Mouse (Mus musculus) hindbrain, embryonic 16.5 days (tissue): ENCODE measurements at regions not wholly inside any gene's neighbourhood (a gene's known extent, or its start where the extent isn't known, plus 50 kb on each side); places are given as distances from the start of the nearest gene placed in this dataset.

Experiments used
- ATAC-seq: fragments of 200-750 bp; cut with Nextera tagmentation; 2 replicates; pipeline ENCODE4 v1.8.0; 2017; ENCODE audit warnings: moderate TSS enrichment, moderate library complexity
- H3K27ac ChIP-seq: fragments of 300-500 bp; sonication (generic); 2 replicates; pipeline ENCODE4 v1.5.1; 2014; ENCODE audit warnings: low read depth, mild to moderate bottlenecking, control low read depth, low read length, moderate library complexity
- H3K27me3 ChIP-seq: fragments of 300-500 bp; sonication (generic); replicated peaks from 2 replicates; pipeline ENCODE4 v1.6.1; 2014; ENCODE audit warnings: low read length; ENCODE audit not compliant: control insufficient read depth, insufficient read depth
- H3K36me3 ChIP-seq: fragments of 300-500 bp; sonication (generic); 2 replicates; pipeline ENCODE4 v1.6.1; 2014; ENCODE audit warnings: mild to moderate bottlenecking, low read length, moderate library complexity, mixed read lengths; ENCODE audit not compliant: control insufficient read depth, insufficient read depth
- H3K4me1 ChIP-seq: fragments of 300-500 bp; sonication (generic); 2 replicates; pipeline ENCODE4 v1.6.1; 2014; ENCODE audit warnings: low read depth, low read length; ENCODE audit not compliant: control insufficient read depth, insufficient read depth
- H3K4me2 ChIP-seq: fragments of 300-500 bp; sonication (generic); 2 replicates; pipeline ENCODE4 v1.6.1; 2014; ENCODE audit warnings: mild to moderate bottlenecking, low read length, control low read depth, moderate library complexity
- H3K4me3 ChIP-seq: fragments of 300-500 bp; sonication (generic); 2 replicates; pipeline ENCODE4 v1.5.1; 2014; ENCODE audit warnings: mild to moderate bottlenecking, low read length, control low read depth, moderate library complexity
- H3K9ac ChIP-seq: fragments of 300-500 bp; sonication (generic); 2 replicates; pipeline ENCODE4 v1.6.1; 2014; ENCODE audit warnings: low read depth, mild to moderate bottlenecking, control low read depth, low read length, moderate library complexity
- H3K9me3 ChIP-seq: fragments of 300-500 bp; sonication (generic); 2 replicates; pipeline ENCODE4 v1.6.1; 2014; ENCODE audit warnings: mild to moderate bottlenecking, low read length, moderate library complexity; ENCODE audit not compliant: control insufficient read depth
- WGBS: fragments of 180-500 bp; shearing (Covaris S2); extraction: QIAGEN DNeasy Blood & Tissue Kit; methylation state at CpG from one replicate; pipeline ENCODE4 v1.1.7; 2014; 5-methylcytosine and 5-hydroxymethylcytosine counted together

GRCm38 (mm10) chr4:39695236-39695635 lies 245.1 kb downstream of the 1700009N14Rik start:
- Histone ChIP-seq H3K4me2 (no peak overlapping the region), H3K4me3 (no peak overlapping the region), H3K9ac (no peak overlapping the region), H3K4me1 (no peaks in the 10 kb centered on the region), H3K27ac (no peak overlapping the region), H3K9me3 (no peaks in the 10 kb centered on the region), H3K36me3 (no peaks in the 10 kb centered on the region), H3K27me3 (no peaks in the 10 kb centered on the region)
- ATAC-seq = no peak
- 12% methylated on average over 4 of the region's 4 CpGs for WGBS

GRCm38 (mm10) chr4:39697565-39697964 lies 247.5 kb downstream of the 1700009N14Rik start:
- no peak overlapping the region for H3K4me2 ChIP-seq
- H3K27ac ChIP-seq = no peak overlapping the region
- 32% methylated on average over 5 of the region's 5 CpGs for WGBS
- no peaks in the 10 kb centered on the region for H3K4me1 ChIP-seq
- H3K36me3 ChIP-seq = no peaks in the 10 kb centered on the region
- no peak overlapping the region for H3K4me3 ChIP-seq
- 0 out of 2 replicates have a peak, but pooled peaks have one; percentile 63 for ATAC-seq
- no peaks in the 10 kb centered on the region for H3K27me3 ChIP-seq
- H3K9me3 ChIP-seq = no peaks in the 10 kb centered on the region
- no peak overlapping the region for H3K9ac ChIP-seq

GRCm38 (mm10) chr4:39699347-39699746 lies 249.3 kb downstream of the 1700009N14Rik start:
- no peak for ATAC-seq
- Histone ChIP-seq H3K36me3 (no peaks in the 10 kb centered on the region), H3K27ac (no peak overlapping the region), H3K4me3 (no peak overlapping the region), H3K27me3 (no peaks in the 10 kb centered on the region), H3K9ac (no peak overlapping the region), H3K4me1 (no peaks in the 10 kb centered on the region), H3K4me2 (no peak overlapping the region), H3K9me3 (no peaks in the 10 kb centered on the region)
- 81% methylated on average over 2 of the region's 2 CpGs for WGBS

- Histone ChIP-seq H3K9me3 (no peaks in the 10 kb centered on the region), H3K4me2 (no peak overlapping the region), H3K36me3 (no peaks in the 10 kb centered on the region), H3K9ac (no peak overlapping the region), H3K27ac (no peak overlapping the region), H3K4me3 (no peak overlapping the region), H3K27me3 (no peaks in the 10 kb centered on the region), H3K4me1 (no peaks in the 10 kb centered on the region)
- no peak for ATAC-seq
- 93% methylated on average over 6 of the region's 6 CpGs for WGBS
Measured at GRCm38 (mm10) chr4:39717477-39717876, 267.4 kb downstream of the 1700009N14Rik start.

- 74% methylated on average over 7 of the region's 7 CpGs for WGBS
- Histone ChIP-seq H3K9ac (no peak overlapping the region), H3K4me1 (no peaks in the 10 kb centered on the region), H3K4me2 (no peak overlapping the region), H3K4me3 (no peak overlapping the region), H3K36me3 (no peaks in the 10 kb centered on the region), H3K27me3 (no peaks in the 10 kb centered on the region), H3K27ac (no peak overlapping the region), H3K9me3 (no peaks in the 10 kb centered on the region)
- ATAC-seq = no peak
Measured at GRCm38 (mm10) chr4:39718691-39719090, 268.6 kb downstream of the 1700009N14Rik start.

- Histone ChIP-seq H3K9ac (no peak overlapping the region), H3K27ac (no peak overlapping the region), H3K4me2 (no peak overlapping the region), H3K36me3 (no peaks in the 10 kb centered on the region), H3K9me3 (no peaks in the 10 kb centered on the region), H3K27me3 (no peaks in the 10 kb centered on the region), H3K4me3 (no peak overlapping the region), H3K4me1 (no peaks in the 10 kb centered on the region)
- 83% methylated on average over 4 of the region's 4 CpGs for WGBS
- no peak for ATAC-seq
Measured at GRCm38 (mm10) chr4:39719951-39720350, 269.9 kb downstream of the 1700009N14Rik start.

GRCm38 (mm10) chr4:39721524-39721923 lies 271.4 kb downstream of the 1700009N14Rik start:
- Histone ChIP-seq H3K4me3 (no peak overlapping the region), H3K36me3 (no peaks in the 10 kb centered on the region), H3K4me1 (no peaks in the 10 kb centered on the region), H3K4me2 (no peak overlapping the region), H3K27me3 (no peaks in the 10 kb centered on the region), H3K9me3 (no peaks in the 10 kb centered on the region), H3K9ac (no peak overlapping the region), H3K27ac (no peak overlapping the region)
- peak; percentile 68; the same call in 1 of the 2 replicates for ATAC-seq
- 63% methylated on average over 7 of the region's 7 CpGs for WGBS

- Histone ChIP-seq H3K4me3 (no peak overlapping the region), H3K9ac (no peak overlapping the region), H3K4me2 (no peak overlapping the region), H3K9me3 (peaks cover 4% of the 10 kb centered on the region; the same call in 1 of the 2 replicates), H3K27ac (no peak overlapping the region), H3K4me1 (no peaks in the 10 kb centered on the region), H3K36me3 (no peaks in the 10 kb centered on the region), H3K27me3 (no peaks in the 10 kb centered on the region)
- WGBS = 75% methylated on average over 2 of the region's 2 CpGs
- ATAC-seq = no peak
Measured at GRCm38 (mm10) chr4:39765586-39765985, 315.5 kb downstream of the 1700009N14Rik start.

GRCm38 (mm10) chr4:39791096-39791495 lies 341.0 kb downstream of the 1700009N14Rik start:
- no peak overlapping the region for H3K9ac ChIP-seq
- no peak overlapping the region for H3K4me3 ChIP-seq
- H3K27me3 ChIP-seq = no peaks in the 10 kb centered on the region
- no peaks in the 10 kb centered on the region for H3K36me3 ChIP-seq
- no peak for ATAC-seq
- no peak overlapping the region for H3K27ac ChIP-seq
- no peak overlapping the region for H3K4me2 ChIP-seq
- WGBS = 87% methylated on average over 5 of the region's 5 CpGs
- no peaks in the 10 kb centered on the region for H3K9me3 ChIP-seq
- H3K4me1 ChIP-seq = no peaks in the 10 kb centered on the region

- Histone ChIP-seq H3K27me3 (no peaks in the 10 kb centered on the region), H3K9me3 (no peaks in the 10 kb centered on the region), H3K27ac (no peak overlapping the region), H3K4me1 (no peaks in the 10 kb centered on the region), H3K4me3 (no peak overlapping the region), H3K4me2 (no peak overlapping the region), H3K36me3 (no peaks in the 10 kb centered on the region), H3K9ac (no peak overlapping the region)
- ATAC-seq = peak; percentile 78
- 56% methylated on average over 3 of the region's 3 CpGs for WGBS
Measured at GRCm38 (mm10) chr4:39809950-39810349, 332.9 kb upstream of the Aco1 start.
